Mouse (Mus musculus): Measurements from ENCODE around the gene Psmb8. TPM values are rescaled to one million over a fixed set of nuclear protein-coding genes. Genes with fewer than 3 reads are reported as not detected.

The Psmb8 gene
- total and polyA plus RNA-seq, 3 experiments, result 133 to 144 TPM; not detected in 1

- no peak for TF ChIP-seq USF1 (IDR thresholded peaks at IDR 0.05; ENCODE audit: low read depth, low read length)
- no peak for TF ChIP-seq TBP (IDR thresholded peaks at IDR 0.05; ENCODE audit: low read depth, low read length)
- TF ChIP-seq ZC3H11A (IDR thresholded peaks at IDR 0.05; ENCODE audit: low read depth, low read length), result no peak
- TF ChIP-seq NRF1 (IDR thresholded peaks at IDR 0.05; ENCODE audit: insufficient read depth, low read depth, low read length, poor library complexity, severe bottlenecking), result no peak
- peak; percentile 83 for TF ChIP-seq RCOR1 (IDR thresholded peaks at IDR 0.05; ENCODE audit: low read depth, low read length)
- no peak for TF ChIP-seq ZNF384 (IDR thresholded peaks at IDR 0.05; ENCODE audit: low read depth, low read length)
- TF ChIP-seq SMC3 (IDR thresholded peaks at IDR 0.05; ENCODE audit: low read depth, low read length), result no peak
- 0 out of 2 replicates have a peak, but pooled peaks have one; percentile 9 for TF ChIP-seq TAL1 (IDR thresholded peaks at IDR 0.05; ENCODE audit: low read length)
- no peak for TF ChIP-seq CHD1 (IDR thresholded peaks at IDR 0.05; ENCODE audit: low read depth, low read length)
- TF ChIP-seq CHD2 (IDR thresholded peaks at IDR 0.05; ENCODE audit: low read length), result no peak
- TF ChIP-seq TCF12 (IDR thresholded peaks at IDR 0.05; ENCODE audit: low read depth, low read length), result peak; percentile 54
- no peak for TF ChIP-seq KAT2A (conservative IDR thresholded peaks at IDR 0.05; ENCODE audit: low read depth, low read length)
- TF ChIP-seq MYB (IDR thresholded peaks at IDR 0.05; ENCODE audit: low read depth, low read length), result peak; percentile 72
- peak; percentile 68 for TF ChIP-seq SIN3A (IDR thresholded peaks at IDR 0.05; ENCODE audit: low read length)
- TF ChIP-seq POLR2AphosphoS5 (IDR thresholded peaks at IDR 0.05; ENCODE audit: borderline replicate concordance, low read depth, low read length), result no peak
- peak; percentile 44; the same call in 1 of the 2 replicates for TF ChIP-seq GATA1 (IDR thresholded peaks at IDR 0.05; ENCODE audit: low read depth, low read length)
- TF ChIP-seq ZKSCAN1 (IDR thresholded peaks at IDR 0.05; ENCODE audit: low read depth, low read length), result no peak
Observed at GRCm38 (mm10) chr17:34183564-34184219, 13.8 kb upstream of the Psmb8 start (continued).

DNA sequence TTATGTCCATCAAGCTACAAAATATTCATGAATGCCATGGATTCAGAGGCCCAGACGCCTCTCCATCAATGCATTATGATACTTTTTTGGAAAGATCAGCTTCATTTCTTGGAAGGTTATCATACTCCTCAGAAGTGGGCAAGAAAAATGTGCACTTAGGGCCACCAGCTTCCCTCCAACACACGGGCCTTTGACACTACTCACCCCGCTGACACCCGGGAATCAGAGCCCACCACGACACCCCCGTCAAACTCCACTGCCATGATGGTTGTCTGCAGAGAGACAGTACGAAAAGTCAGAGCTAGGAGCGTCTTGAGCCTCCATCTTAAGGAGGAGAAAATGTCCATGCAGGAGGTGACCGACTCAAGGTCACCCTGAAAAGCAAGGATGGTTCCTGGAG lies 12.0 kb upstream of the Psmb8 start:
- no peak overlapping the region for H3K27ac ChIP-seq (ENCODE audit: control insufficient read depth, low read depth, low read length)
- H3K4me1 ChIP-seq (ENCODE audit: control insufficient read depth in 1 of 2, insufficient read depth in 2 of 2, low read length in 2 of 2), result peaks cover 16 to 30% of the 10 kb centered on the region in 2 experiments
- peaks cover 10% of the 10 kb centered on the region for H3K79me2 ChIP-seq (ENCODE audit: control insufficient read depth, insufficient read depth, low read length, poor library complexity)
- H3K36me3 ChIP-seq (ENCODE audit: control insufficient read depth in 1 of 2, insufficient read depth in 2 of 2, low read length in 2 of 2), result peaks cover 0 to 8% of the 10 kb centered on the region in 2 experiments; a peak in 3 of 4 replicates
- no peak for DNase-seq (ENCODE audit: low read depth, low spot score)
- TF ChIP-seq SIN3A (IDR thresholded peaks at IDR 0.05; ENCODE audit: low read length), result no peak
- no peak for TF ChIP-seq MXI1 (IDR thresholded peaks at IDR 0.05; ENCODE audit: low read depth, low read length)
- TF ChIP-seq CHD1 (IDR thresholded peaks at IDR 0.05; ENCODE audit: low read depth, low read length), result no peak
- TF ChIP-seq MAZ (IDR thresholded peaks at IDR 0.05; ENCODE audit: low read depth, low read length), result no peak
- no peak for TF ChIP-seq ETS1 (IDR thresholded peaks at IDR 0.05; ENCODE audit: low read depth, low read length)
- TF ChIP-seq POLR2AphosphoS2 (IDR thresholded peaks at IDR 0.05; ENCODE audit: low read length), result no peak
- TF ChIP-seq BHLHE40 (IDR thresholded peaks at IDR 0.05; ENCODE audit: borderline replicate concordance, low read depth, low read length), result no peak
- TF ChIP-seq KAT2A (conservative IDR thresholded peaks at IDR 0.05; ENCODE audit: low read depth, low read length), result no peak
- no peak for TF ChIP-seq GABPA (IDR thresholded peaks at IDR 0.05; ENCODE audit: low read depth, low read length)
- TF ChIP-seq ELF1 (IDR thresholded peaks at IDR 0.05; ENCODE audit: low read depth, low read length), result no peak
- H3K27me3 ChIP-seq (ENCODE audit: control insufficient read depth in 1 of 2, insufficient read depth in 2 of 2, low read length in 2 of 2), result no peaks in the 10 kb centered on the region
- H3K9me3 ChIP-seq (replicated peaks; ENCODE audit: insufficient read depth, low read length), result no peaks in the 10 kb centered on the region
- no peak overlapping the region for H3K4me3 ChIP-seq (ENCODE audit: control insufficient read depth in 1 of 2, insufficient read depth in 1 of 2, low read depth in 2 of 2, low read length in 2 of 2)
- no peak overlapping the region for H3K9ac ChIP-seq (ENCODE audit: control insufficient read depth, low read depth, low read length, poor library complexity, severe bottlenecking)
